Mouse (Mus musculus) intestine, embryonic 14.5 days (tissue): ENCODE measurements around the gene A4galt. TPM values are rescaled to one million over a fixed set of nuclear protein-coding genes. Genes with fewer than 3 reads are reported as not detected.

ENCODE experiments used
- ATAC-seq: fragments of 200-750 bp; cut with Nextera tagmentation; replicated peaks from 2 replicates; pipeline ENCODE4 v1.8.0; 2017; ENCODE audit warnings: low read depth, moderate number of reproducible peaks, moderate TSS enrichment, moderate library complexity; ENCODE audit not compliant: low FRiP score, low TSS enrichment
- DNase-seq: peaks from one replicate; pipeline ENCODE4 v3.0.0-alpha.2; 2018; ENCODE audit warnings: low spot score
- H3K27ac ChIP-seq: fragments of 300-500 bp; sonication (generic); 2 replicates; pipeline ENCODE4 v1.5.1; 2014; ENCODE audit warnings: low read depth, mild to moderate bottlenecking, control low read depth
- H3K27me3 ChIP-seq: fragments of 300-500 bp; sonication (generic); replicated peaks from 2 replicates; pipeline ENCODE4 v1.6.1; 2014; ENCODE audit warnings: low read length, control low read depth; ENCODE audit not compliant: control insufficient read depth, insufficient read depth
- H3K36me3 ChIP-seq: fragments of 300-500 bp; sonication (generic); 2 replicates; pipeline ENCODE4 v1.6.1; 2014; ENCODE audit warnings: low read length, control low read depth; ENCODE audit not compliant: control insufficient read depth, insufficient read depth
- H3K4me1 ChIP-seq: fragments of 300-500 bp; sonication (generic); replicated peaks from 2 replicates; pipeline ENCODE4 v1.6.1; 2014; ENCODE audit warnings: low read length, control low read depth, mixed read lengths; ENCODE audit not compliant: control insufficient read depth, insufficient read depth
- H3K4me2 ChIP-seq: fragments of 300-500 bp; sonication (generic); 2 replicates; pipeline ENCODE4 v1.6.1; 2014; ENCODE audit warnings: low read length
- H3K4me3 ChIP-seq: fragments of 300-500 bp; sonication (generic); 2 replicates; pipeline ENCODE4 v1.5.1; 2014; ENCODE audit warnings: low read depth, low read length, control low read depth, mixed read lengths
- H3K9ac ChIP-seq: fragments of 300-500 bp; sonication (generic); 2 replicates; pipeline ENCODE4 v1.6.1; 2014; ENCODE audit warnings: mild to moderate bottlenecking, low read length
- H3K9me3 ChIP-seq: fragments of 300-500 bp; sonication (generic); 2 replicates; pipeline ENCODE4 v1.6.1; 2016; ENCODE audit warnings: low read length, control low read depth; ENCODE audit not compliant: control insufficient read depth
- WGBS: fragments of 180-500 bp; shearing (Covaris S2); extraction: QIAGEN DNeasy Blood & Tissue Kit; methylation state at CpG from one replicate; pipeline ENCODE4 v1.1.7; 2014; 5-methylcytosine and 5-hydroxymethylcytosine counted together
- polyA plus RNA-seq: library from polyadenylated mRNA; unstranded; fragments of >200 nt; fragmentation: Nextera tagmentation; extraction: Ambion mirVana; gene quantifications from 2 replicates; pipeline ENCODE4 v1.2.1, GENCODE M21; 2014

The A4galt gene
- polyA plus RNA-seq, 1 experiment from 2014 or later: 3.4 TPM

DNA sequence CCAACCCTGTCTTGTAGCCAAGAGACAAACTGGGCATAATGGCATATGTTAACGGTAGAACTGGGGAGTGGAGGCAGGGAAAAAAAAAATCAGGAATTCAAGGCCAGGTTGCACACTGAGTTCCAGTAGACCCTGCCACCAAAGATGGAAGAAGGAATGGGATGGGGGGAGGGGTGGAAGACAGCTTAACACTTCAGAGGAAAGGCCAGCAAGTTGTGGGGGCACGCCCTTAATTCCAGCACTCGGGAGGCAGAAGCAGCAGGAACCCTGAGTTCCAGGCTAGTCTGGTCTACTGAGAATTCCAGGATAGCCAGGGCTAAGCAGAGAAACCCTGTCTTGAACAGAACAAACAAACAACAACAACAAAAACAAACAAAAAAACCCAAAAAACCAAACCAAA is 7.2 kb downstream of the A4galt start:
- no peaks in the 10 kb centered on the region for H3K36me3 ChIP-seq
- H3K4me3 ChIP-seq: no peak overlapping the region
- H3K4me2 ChIP-seq: no peak overlapping the region
- no peaks in the 10 kb centered on the region for H3K27me3 ChIP-seq
- WGBS: 58% methylated on average over 3 of the region's 3 CpGs
- DNase-seq: no peak
- no peak overlapping the region for H3K27ac ChIP-seq
- ATAC-seq: no peak
- H3K9me3 ChIP-seq: no peaks in the 10 kb centered on the region
- H3K4me1 ChIP-seq: no peaks in the 10 kb centered on the region
- no peak overlapping the region for H3K9ac ChIP-seq

DNA sequence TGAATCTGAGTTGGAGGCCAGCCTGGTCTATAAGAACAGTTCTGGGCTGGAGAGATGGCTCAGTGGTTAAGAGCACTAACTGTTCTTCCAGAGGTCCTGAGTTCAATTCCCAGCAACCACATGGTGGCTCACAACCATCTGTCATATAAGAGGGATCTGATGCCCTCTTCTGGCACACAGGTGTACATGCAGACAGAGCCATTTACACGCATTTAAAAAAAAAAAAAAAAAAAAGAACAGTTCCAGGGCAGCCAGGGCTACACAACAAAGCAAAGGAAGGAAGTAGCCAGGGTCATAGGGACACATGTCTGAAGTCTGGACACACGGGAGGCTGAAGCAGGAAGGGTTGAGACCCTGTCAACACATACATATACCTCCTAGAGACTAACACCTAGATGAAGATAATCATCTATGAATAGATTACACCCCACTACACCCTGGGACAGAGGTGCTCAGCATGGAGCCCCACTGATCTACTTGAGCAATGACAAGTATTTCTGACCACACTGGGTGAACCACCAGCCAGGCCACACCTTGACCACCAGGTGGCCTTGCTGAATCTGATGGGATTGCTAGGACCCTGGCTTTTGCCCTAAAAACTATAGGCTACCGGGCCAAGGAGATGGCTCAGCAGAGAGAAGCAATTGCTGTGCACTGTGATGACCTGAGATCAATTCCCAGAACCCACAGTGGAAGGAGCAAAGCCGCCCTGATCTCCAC is 9.5 kb downstream of the A4galt start:
- Histone ChIP-seq H3K27ac (no peak overlapping the region), H3K4me2 (no peak overlapping the region), H3K9ac (no peak overlapping the region), H3K4me1 (no peaks in the 10 kb centered on the region), H3K4me3 (no peak overlapping the region), H3K27me3 (no peaks in the 10 kb centered on the region), H3K36me3 (no peaks in the 10 kb centered on the region), H3K9me3 (no peaks in the 10 kb centered on the region)
- no peak for DNase-seq
- no peak for ATAC-seq
- 90% methylated on average over 4 of the region's 4 CpGs for WGBS

DNA sequence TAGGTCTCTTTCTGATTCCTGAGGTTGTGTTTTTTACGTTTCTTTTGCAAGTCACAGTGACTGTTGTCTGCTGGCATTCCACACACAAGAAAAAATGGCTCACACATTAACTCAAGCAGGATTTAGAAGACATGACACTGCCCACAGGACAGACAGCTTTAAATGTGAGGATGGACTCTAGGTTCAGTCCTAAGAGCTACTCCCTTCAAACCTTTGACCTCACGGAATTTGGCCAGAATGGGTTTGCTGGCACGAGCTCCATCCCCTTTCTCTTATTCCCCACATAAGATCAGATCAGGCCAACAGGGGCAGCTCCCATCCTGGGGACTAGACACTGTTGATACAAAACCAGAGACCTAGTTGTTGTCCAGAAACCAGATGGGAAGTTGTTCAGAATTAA is 10.1 kb downstream of the A4galt start:
- 85% methylated on average over 3 of the region's 3 CpGs for WGBS
- Histone ChIP-seq H3K4me3 (no peak overlapping the region), H3K36me3 (no peaks in the 10 kb centered on the region), H3K27me3 (no peaks in the 10 kb centered on the region), H3K9me3 (no peaks in the 10 kb centered on the region), H3K9ac (no peak overlapping the region), H3K4me1 (no peaks in the 10 kb centered on the region), H3K27ac (no peak overlapping the region), H3K4me2 (no peak overlapping the region)
- DNase-seq (no peak), ATAC-seq (no peak)

DNA sequence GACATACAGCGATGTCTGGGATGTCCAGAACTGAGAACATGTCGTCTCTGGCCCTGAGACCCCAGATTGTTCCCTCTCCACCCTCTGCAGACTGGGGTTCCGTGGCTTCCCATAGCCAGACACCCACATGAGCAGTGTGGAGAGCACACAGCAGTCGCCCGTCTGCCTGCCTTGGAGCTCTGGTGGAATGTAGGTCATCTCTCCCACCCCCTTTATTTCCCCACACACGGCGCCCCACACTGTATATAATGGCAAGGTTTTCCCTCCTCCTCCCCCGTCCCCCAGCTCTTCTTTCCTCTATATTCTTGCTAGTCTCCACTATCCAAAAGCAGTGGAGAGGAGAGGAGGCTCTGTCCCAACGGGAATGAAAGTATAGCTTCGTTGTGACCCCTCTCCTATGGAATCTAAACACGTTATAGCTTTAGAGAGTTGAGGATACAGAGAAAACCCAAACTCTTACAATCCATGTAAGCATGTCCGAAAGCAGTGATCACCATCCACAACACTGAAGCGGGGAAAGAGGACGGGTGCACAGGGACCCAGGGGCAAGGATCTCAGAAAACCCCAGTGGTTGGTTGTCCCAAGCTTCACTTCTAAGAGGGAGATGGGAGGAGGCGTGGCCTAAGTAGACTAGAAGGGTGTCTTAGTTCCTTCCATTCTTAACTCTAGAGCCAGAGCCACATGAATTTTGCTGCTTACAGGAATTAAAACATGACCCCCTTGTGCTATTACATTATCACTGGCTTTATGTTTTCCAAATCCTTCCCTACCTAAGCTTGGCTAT is 13.9 kb downstream of the A4galt start:
- H3K27ac ChIP-seq: no peak overlapping the region
- no peaks in the 10 kb centered on the region for H3K27me3 ChIP-seq
- no peak overlapping the region for H3K9ac ChIP-seq
- ATAC-seq: no peak
- H3K4me2 ChIP-seq: no peak overlapping the region
- 60% methylated on average over 15 of the region's 15 CpGs for WGBS
- no peaks in the 10 kb centered on the region for H3K4me1 ChIP-seq
- H3K4me3 ChIP-seq: no peak overlapping the region
- H3K9me3 ChIP-seq: no peaks in the 10 kb centered on the region
- DNase-seq: no peak
- no peaks in the 10 kb centered on the region for H3K36me3 ChIP-seq

DNA sequence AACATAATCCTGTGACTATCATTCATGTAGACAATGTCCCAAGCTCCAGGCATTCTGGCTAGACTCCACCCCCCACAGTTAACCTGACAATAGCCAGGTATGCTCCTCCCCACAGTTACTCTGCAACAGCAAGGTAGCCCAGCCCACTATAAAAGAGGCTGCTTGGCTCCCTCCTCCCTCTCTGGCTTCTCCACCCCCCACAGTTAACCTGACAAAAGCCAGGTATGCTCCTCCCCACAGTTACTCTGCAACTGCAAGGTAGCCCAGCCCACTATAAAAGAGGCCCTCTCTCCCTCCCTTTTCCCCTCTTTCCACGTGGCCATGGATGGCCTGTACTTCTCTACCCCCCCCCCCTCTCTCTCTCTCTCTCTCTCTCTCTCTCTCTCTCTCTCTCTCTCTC is 14.8 kb downstream of the A4galt start:
- DNase-seq (no peak), ATAC-seq (peak; percentile 64)
- Histone ChIP-seq H3K27ac (no peak overlapping the region), H3K4me2 (no peak overlapping the region), H3K9ac (no peak overlapping the region), H3K9me3 (no peaks in the 10 kb centered on the region), H3K27me3 (no peaks in the 10 kb centered on the region), H3K4me1 (no peaks in the 10 kb centered on the region), H3K4me3 (no peak overlapping the region), H3K36me3 (no peaks in the 10 kb centered on the region)
- 0% methylated on average over 1 of the region's 1 CpGs for WGBS

DNA sequence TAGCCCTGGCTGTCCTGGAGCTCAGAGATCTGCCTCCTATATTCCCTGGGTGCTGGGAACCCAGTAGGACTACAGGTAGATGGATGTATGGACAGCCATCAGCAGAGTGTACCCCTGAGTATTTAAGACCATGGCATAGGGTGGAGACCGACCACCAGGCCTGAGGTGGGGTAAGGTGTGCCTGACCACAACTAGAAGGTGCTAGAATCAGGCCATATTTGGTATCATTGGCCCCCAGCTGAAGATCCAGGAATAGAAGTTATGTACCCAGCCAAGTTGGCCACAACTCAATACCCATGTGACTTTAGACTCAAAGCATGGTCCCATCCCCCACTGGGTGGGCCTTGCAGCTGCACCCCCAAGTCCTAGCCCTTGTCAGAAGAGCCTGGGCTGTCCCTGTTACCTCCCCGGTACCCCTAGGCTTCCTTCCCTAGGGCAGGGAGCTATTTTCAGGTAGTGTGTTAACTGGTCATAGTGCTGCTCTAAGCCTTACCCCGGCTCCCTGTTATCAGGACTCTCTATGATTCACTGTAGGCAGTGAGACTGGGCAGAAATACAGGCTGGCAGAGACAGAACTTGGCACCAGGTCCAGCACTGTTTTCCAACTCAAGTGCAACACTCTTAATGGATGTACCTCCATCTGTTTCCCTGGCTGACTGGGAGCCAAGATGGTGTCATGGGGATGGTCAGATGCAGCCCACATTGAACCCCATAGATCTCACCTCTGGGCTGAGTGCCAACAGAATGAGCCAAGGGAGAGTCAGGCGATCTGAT is 18.2 kb downstream of the A4galt start:
- no peak for ATAC-seq
- WGBS: 82% methylated on average over 4 of the region's 4 CpGs

DNA sequence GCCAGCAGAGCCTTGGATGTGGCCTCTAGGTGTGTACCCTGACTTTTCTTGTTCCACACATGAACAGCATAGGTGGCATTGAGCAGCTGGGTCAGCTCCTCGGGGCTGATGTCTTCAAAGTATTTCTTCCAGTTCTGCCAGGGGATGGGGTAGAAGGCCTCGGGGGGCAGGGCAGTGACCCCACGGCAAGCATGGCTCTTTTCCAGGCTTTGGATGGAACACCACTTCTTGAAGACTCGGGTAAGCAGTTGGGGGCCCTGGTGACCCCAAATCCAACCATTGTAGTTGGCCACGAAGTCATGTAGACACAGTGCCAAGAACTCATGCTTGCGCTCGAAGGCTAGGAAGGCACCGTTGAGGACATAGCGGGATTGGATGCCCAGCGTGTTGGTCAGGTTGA is 24.0 kb downstream of the A4galt start:
- Histone ChIP-seq H3K9me3 (no peaks in the 10 kb centered on the region), H3K4me2 (no peak overlapping the region), H3K27ac (no peak overlapping the region), H3K4me3 (no peak overlapping the region), H3K4me1 (peaks cover 29% of the 10 kb centered on the region), H3K9ac (no peak overlapping the region), H3K27me3 (no peaks in the 10 kb centered on the region), H3K36me3 (no peaks in the 10 kb centered on the region)
- no peak for ATAC-seq
- 94% methylated on average over 10 of the region's 10 CpGs for WGBS
- no peak for DNase-seq

More for the DNA sequence above, 18.2 kb downstream of the A4galt start:
- H3K36me3 ChIP-seq: no peaks in the 10 kb centered on the region
- no peak overlapping the region for H3K9ac ChIP-seq
- H3K27me3 ChIP-seq: no peaks in the 10 kb centered on the region
- H3K4me1 ChIP-seq: no peaks in the 10 kb centered on the region
- no peaks in the 10 kb centered on the region for H3K9me3 ChIP-seq
- no peak overlapping the region for H3K4me2 ChIP-seq
- no peak overlapping the region for H3K27ac ChIP-seq
- no peak for DNase-seq
- H3K4me3 ChIP-seq: no peak overlapping the region

DNA sequence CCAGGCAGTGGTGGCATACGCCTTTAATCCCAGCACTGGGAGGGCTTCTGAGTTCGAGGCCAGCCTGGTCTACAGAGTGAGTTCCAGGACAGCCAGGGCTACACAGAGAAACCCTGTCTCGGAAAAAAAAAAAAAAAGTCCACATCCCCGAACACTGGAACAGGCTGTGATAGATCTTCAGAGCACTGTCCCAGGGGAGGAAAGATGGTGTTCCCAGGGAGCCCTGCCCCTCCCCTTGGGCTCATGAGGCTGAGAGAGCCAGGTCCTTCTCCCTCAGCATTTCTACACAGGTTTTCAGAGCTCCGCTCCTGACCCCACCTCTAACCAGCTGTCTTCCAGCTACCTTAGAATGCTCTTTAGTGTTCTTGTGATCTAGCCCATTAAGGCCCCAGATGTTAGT is 24.7 kb downstream of the A4galt start:
- 85% methylated on average over 5 of the region's 5 CpGs for WGBS

More for the DNA sequence above, 24.7 kb downstream of the A4galt start:
- peaks cover 30% of the 10 kb centered on the region for H3K4me1 ChIP-seq
- no peak overlapping the region for H3K4me3 ChIP-seq
- no peak overlapping the region for H3K27ac ChIP-seq
- H3K36me3 ChIP-seq: no peaks in the 10 kb centered on the region
- no peaks in the 10 kb centered on the region for H3K27me3 ChIP-seq
- H3K4me2 ChIP-seq: no peak overlapping the region
- no peaks in the 10 kb centered on the region for H3K9me3 ChIP-seq
- H3K9ac ChIP-seq: no peak overlapping the region
- ATAC-seq (no peak), DNase-seq (no peak)
